Mouse (Mus musculus) Muller cell, postnatal 12 days (primary cell): ENCODE results near the gene Itgb4.
A peak's percentile ranks its signal among the peaks of the same experiment; 100 is the strongest.

ENCODE experiments used
- DNase-seq: peaks from one replicate; pipeline ENCODE4 v3.0.0-alpha.2; 2015; ENCODE audit errors: inconsistent ontology term

Itgb4 gene

GRCm38 (mm10) chr11:116028177-116028865, 53.8 kb downstream of the Itgb4 start:
- no peak for DNase-seq

DNA sequence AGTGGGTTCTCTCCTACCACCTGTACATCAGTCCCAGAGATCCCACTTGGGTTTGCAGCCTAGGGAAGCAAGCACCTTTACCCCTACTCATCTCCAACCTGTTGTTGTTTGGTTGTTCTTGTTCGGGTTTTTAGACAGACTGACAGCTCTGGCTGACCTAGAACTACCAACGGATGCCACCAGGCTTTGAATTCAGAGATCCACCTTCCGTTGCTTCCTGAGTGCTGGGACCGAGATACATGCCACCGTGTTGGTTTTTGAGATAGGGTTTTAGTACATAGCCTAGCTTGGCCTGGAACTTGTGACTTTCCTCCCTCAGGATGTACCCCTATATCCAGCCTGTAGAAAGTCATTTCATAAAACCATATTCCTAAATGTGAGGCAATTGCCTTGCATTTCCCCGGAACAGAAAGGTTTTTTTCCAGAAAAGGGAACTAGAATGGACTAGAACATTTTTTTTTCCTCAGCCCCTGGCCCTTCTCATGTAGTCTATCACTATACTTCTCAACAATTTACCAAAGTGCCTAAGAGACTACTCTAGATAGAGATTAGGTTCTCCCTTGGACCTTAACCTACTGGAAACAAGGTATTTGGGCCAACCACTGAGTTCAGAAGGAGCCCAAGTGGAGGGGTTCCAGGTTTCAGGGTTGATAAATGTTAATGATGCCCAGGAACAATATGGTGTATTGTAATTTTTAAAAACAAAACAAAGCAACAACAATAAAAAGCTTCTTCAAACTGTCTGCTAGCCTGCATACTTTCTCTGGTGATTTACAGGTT, 54.8 kb downstream of the Itgb4 start:
- no peak for DNase-seq

DNA sequence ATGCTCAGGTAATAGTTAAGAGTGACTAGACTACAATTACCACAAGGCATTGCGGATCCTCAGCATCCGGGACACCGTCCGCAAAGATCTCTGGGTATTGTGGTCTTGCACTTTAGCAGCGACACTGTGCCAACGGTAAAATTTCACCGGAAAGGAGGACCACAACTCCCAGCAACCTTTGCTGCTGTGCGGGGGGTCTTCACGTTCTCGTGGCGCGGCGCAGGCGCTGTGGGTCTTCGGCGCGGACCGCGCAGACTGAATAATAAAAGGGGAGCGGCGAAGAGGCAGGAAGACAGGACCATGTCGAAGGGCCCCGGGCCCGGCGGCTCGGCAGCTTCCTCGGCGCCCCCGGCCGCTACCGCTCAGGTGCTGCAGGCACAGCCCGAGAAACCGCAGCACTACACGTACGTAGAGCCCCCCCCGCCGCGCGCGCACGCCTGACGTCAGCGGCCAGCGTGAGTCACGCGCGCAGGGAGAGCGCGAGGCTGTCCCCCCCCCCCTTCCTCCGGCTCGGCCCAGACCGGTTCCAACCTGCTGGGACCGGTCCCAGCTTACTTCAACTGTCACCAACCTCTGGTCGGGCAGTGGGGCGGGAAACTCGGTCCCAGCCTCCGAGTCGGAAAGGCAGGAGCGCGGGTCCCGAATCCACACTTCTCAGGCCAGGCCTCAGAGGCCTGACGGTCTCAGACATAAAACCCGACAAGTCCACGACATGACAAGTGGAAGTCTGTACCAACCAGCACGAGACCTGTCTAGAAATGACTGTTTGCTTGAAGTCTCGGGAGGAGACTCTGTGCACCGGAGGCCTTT, 55.8 kb downstream of the Itgb4 start, which contains the start of gene Unk:
Gene Unk (plus strand): TSS at position 235 of the 810 bp plus-strand sequence.
- DNase-seq: peak; percentile 98

GRCm38 (mm10) chr11:116030898-116031845, 56.7 kb downstream of the Itgb4 start:
- DNase-seq: no peak

GRCm38 (mm10) chr11:116034584-116034983, 60.1 kb downstream of the Itgb4 start:
- DNase-seq: no peak

DNA sequence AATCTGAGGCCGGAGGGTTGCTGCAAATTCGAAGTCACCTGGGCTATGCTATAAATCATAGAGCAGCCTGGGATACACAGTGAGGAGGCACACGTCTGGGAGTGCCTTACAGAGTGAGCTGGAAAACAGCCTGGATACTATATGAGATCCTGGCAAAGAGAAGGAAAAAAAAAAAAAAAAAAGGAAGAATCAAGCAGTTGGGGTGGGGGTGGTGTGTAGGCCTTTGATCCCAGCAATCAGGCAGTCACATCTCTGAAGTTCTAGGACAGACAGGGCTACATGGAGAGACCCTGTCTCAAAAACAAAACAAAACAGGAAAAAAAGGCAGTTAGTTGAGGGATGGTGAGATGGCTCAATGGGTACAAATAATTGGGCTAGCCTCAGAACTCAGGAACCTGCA, 62.2 kb downstream of the Itgb4 start:
- DNase-seq: no peak

DNA sequence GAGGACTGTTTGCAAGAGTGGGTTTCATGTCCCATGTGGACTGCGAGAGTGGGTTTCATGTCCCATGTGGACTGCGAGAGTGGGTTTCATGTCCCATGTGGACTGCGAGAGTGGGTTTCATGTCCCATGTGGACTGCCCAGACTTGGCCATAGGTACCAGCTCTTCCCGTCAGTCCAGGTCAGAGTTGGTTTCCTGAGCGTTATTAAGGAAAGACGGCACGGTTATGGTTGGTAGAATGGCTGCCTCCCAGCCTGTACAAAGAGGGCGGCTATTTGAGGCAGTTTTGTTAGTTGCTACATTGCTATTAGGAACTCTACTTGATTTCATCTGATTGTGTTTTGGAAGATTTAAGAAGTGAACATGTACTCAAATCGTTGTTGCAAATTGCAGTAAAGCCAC, 63.3 kb downstream of the Itgb4 start:
- no peak for DNase-seq

GRCm38 (mm10) chr11:116040593-116040992, 66.1 kb downstream of the Itgb4 start:
- DNase-seq: peak; percentile 40

- no peak for DNase-seq
These were observed 67.3 kb downstream of the Itgb4 start for GRCm38 (mm10) chr11:116041833-116042232.

DNA sequence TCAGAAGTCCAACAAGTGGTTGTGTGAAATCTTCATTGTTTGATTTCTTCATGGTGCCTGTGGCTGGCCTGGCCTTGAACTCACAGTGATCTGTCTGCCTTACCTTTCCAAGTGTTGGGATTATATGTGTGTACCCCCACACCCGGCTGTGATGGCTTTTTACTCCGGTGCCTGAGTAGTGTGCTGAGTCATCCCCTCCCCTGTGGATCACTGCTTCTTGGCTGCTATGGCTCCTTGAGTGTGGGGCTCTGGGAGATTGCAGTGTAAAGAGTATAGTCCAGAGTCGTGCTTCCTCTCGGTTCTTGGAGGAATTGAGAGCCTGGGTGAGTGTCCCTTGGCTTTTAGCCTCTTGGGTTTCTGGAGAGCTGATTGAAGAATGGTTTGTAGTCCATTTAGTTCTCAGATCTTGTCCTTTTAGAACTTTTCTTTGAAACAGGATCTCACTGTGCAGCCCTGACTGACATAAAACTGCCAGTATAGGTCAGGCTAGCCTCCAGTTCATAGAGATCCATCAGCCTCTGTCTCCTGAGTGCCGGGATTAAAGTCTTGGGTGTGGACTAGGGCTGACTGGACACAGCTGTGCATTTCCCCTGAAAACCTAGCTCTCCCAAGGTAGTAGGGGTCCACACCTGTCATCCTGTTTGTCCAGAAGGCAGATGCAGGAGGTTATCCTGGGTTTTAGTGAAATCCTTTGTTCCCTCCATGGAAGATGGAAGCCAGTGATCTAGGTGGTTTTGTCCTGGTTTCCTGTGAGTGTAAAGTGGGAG, 68.0 kb downstream of the Itgb4 start:
- no peak for DNase-seq

- no peak for DNase-seq
These were observed 68.8 kb downstream of the Itgb4 start for GRCm38 (mm10) chr11:116043286-116043685.

DNA sequence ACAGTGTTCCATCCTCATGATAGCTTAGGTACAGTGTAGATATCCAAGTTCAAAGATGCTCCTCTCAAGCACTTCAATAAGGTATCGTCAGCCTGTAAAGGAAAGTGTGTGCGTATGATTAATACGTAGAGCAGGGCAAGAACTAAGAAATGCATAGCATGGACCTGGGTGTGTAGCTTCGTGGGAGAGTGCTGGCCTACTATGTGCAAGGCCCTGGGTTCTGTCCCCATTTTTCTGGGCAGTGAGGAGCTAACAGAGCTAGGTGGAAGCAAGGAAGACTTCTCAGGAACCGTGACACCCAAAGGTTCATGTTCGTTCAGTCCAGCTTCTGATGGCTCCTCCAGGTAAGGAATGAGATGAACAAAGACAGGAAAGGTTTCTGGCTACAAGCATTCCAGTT, 70.7 kb downstream of the Itgb4 start:
- DNase-seq: no peak

GRCm38 (mm10) chr11:116049610-116050009, 75.1 kb downstream of the Itgb4 start:
- DNase-seq: no peak

DNA sequence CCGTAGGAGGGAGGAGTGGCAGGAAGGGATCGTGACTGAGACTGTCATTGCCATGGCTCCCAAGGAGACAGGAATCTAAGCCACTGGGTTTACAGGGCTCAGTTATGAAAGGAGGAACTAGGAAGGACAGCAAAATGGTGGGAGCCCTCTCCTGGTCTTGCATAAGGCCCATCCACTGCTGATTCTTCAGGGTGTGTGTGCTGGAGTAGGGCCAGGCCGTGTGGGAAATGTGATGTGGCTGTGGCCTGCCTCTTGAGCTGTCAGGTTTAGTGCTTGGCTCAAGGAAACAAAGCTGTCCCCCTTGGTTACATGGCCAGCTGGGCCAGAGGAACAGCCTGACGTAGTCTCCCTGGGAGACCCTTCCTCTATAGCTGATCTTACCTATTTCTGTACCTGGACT, 75.7 kb downstream of the Itgb4 start:
- no peak for DNase-seq

- DNase-seq: no peak
These were observed 79.2 kb downstream of the Itgb4 start for GRCm38 (mm10) chr11:116053510-116054229.

- DNase-seq: no peak
These were observed 81.4 kb downstream of the Itgb4 start for GRCm38 (mm10) chr11:116055873-116056272.

DNA sequence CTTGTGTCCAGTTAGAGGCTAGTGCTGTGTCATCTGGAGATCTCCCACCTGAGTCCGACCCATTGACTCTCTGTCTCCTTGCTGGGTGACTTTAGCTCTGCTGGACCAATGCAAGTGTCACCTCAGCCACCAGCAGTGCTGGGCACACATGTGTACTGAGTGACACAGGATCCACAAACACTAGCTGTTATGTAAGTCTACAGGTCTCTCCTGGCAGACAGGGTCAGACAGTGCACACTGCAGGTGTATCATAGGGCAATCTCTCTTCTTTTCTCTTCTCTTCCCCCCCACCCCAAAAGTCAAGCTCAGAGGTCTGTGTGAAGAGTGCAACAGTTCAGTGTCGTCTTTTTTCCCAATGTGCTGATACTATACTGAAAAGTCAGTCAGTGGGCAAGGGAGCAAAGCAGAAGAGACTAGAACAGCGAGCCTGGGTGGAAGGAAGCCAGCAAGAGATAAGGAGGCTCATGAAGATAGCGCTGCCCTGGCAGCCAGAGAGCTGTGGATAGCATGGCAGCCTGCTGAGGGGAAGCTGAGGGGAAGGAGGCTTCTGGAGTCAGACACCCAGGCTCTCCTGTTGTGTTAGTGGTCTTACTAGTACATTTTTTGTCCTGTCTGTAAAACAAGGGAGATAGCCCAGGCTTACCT, 82.8 kb downstream of the Itgb4 start:
- DNase-seq: no peak
